Mouse (Mus musculus) hindbrain, embryonic 14.5 days (tissue): ENCODE results near the gene Ttyh1. TPM values are rescaled to one million over a fixed set of nuclear protein-coding genes. Genes with fewer than 3 reads are reported as not detected.
A peak's percentile ranks its signal among the peaks of the same experiment; 100 is the strongest.

ENCODE experiments used
- ATAC-seq: fragments of 200-750 bp; cut with Nextera tagmentation; 2 replicates; pipeline ENCODE4 v1.8.0; 2017; ENCODE audit warnings: moderate number of reproducible peaks, mild to moderate bottlenecking, moderate TSS enrichment, moderate library complexity; ENCODE audit not compliant: low FRiP score
- DNase-seq: peaks from one replicate; pipeline ENCODE4 v3.0.0-alpha.2; 2015; ENCODE audit warnings: low spot score
- H3K27ac ChIP-seq: fragments of 300-500 bp; sonication (generic); 2 replicates; pipeline ENCODE4 v1.5.1; 2014; ENCODE audit warnings: mild to moderate bottlenecking, moderate library complexity
- H3K27me3 ChIP-seq: fragments of 300-500 bp; sonication (generic); 2 replicates; pipeline ENCODE4 v1.6.1; 2014; ENCODE audit warnings: mild to moderate bottlenecking, low read length, mixed read lengths; ENCODE audit not compliant: control insufficient read depth, insufficient read depth
- H3K36me3 ChIP-seq: fragments of 300-500 bp; sonication (generic); replicated peaks from 2 replicates; pipeline ENCODE4 v1.6.1; 2014; ENCODE audit not compliant: control insufficient read depth, insufficient read depth
- H3K4me1 ChIP-seq: fragments of 300-500 bp; sonication (generic); replicated peaks from 2 replicates; pipeline ENCODE4 v1.6.1; 2014; ENCODE audit warnings: antibody characterized with exemption, low read length, mixed read lengths; ENCODE audit not compliant: control insufficient read depth, insufficient read depth
- H3K4me2 ChIP-seq: fragments of 300-500 bp; sonication (generic); replicated peaks from 2 replicates; pipeline ENCODE4 v1.6.1; 2014; ENCODE audit warnings: mild to moderate bottlenecking, moderate library complexity
- H3K4me3 ChIP-seq: fragments of 300-500 bp; sonication (generic); replicated peaks from 2 replicates; pipeline ENCODE4 v1.5.1; 2014; ENCODE audit warnings: mild to moderate bottlenecking, low read length
- H3K9ac ChIP-seq: fragments of 300-500 bp; sonication (generic); 2 replicates; pipeline ENCODE4 v1.6.1; 2014
- H3K9me3 ChIP-seq: fragments of 300-500 bp; sonication (generic); 2 replicates; pipeline ENCODE4 v1.6.1; 2016; ENCODE audit warnings: low read length; ENCODE audit not compliant: control insufficient read depth
- WGBS: fragments of 180-500 bp; shearing (Covaris S2); extraction: QIAGEN DNeasy Blood & Tissue Kit; methylation state at CpG from one replicate; pipeline ENCODE4 v1.1.7; 2014; 5-methylcytosine and 5-hydroxymethylcytosine counted together
- polyA plus RNA-seq: library from polyadenylated mRNA; unstranded; fragments of >200 nt; fragmentation: Nextera tagmentation; extraction: Ambion mirVana; gene quantifications from 2 replicates; pipeline ENCODE4 v1.2.1, GENCODE M21; 2014

Ttyh1 gene
- polyA plus RNA-seq, 1 experiment from 2014 or later = 151 TPM

DNA sequence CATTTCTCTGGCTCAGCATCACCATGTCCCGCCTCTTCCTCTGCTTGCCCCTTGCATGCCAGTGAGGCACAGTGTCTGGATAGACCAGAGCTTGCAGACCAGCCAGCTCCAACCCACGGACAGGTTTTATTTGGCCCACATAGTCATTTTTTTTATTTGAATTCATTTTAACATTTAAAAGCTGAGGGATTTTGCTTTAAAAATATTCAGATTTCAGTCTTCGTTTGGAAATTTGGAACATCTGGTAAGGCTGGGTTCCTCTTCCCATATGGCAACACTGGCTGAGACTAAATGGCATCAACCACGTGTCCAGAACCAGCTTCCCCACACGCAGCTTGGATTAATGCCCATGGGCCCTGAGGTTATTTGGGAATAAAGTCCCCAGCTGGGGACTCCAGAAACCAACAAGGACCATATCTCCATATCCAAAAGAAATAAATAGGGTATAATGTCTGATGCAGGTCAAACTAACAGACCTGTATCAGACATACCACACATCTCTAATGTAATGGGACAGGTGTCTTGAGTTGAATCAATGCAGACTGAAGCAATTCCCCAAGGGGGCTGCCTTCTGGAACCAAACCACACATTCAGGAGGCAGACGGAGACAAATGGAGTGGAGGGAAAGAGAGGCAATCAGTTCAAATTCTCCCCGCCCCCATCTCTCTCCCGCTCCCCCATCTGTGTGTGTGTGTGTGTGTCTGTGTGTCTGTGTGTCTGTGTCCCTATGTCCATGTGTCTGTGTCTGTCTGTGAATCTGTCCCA lies 2.0 kb upstream of the Ttyh1 start:
- no peaks in the 10 kb centered on the region for H3K9me3 ChIP-seq
- H3K4me1 ChIP-seq = peaks cover 24% of the 10 kb centered on the region
- H3K9ac ChIP-seq = no peak overlapping the region
- H3K27ac ChIP-seq = no peak overlapping the region; the same call in 1 of the 2 replicates
- no peaks in the 10 kb centered on the region for H3K27me3 ChIP-seq
- DNase-seq (no peak), ATAC-seq (no peak)
- WGBS = 57% methylated on average over 8 of the region's 8 CpGs
- no peaks in the 10 kb centered on the region for H3K36me3 ChIP-seq
- H3K4me2 ChIP-seq = no peak overlapping the region
- H3K4me3 ChIP-seq = no peak overlapping the region

DNA sequence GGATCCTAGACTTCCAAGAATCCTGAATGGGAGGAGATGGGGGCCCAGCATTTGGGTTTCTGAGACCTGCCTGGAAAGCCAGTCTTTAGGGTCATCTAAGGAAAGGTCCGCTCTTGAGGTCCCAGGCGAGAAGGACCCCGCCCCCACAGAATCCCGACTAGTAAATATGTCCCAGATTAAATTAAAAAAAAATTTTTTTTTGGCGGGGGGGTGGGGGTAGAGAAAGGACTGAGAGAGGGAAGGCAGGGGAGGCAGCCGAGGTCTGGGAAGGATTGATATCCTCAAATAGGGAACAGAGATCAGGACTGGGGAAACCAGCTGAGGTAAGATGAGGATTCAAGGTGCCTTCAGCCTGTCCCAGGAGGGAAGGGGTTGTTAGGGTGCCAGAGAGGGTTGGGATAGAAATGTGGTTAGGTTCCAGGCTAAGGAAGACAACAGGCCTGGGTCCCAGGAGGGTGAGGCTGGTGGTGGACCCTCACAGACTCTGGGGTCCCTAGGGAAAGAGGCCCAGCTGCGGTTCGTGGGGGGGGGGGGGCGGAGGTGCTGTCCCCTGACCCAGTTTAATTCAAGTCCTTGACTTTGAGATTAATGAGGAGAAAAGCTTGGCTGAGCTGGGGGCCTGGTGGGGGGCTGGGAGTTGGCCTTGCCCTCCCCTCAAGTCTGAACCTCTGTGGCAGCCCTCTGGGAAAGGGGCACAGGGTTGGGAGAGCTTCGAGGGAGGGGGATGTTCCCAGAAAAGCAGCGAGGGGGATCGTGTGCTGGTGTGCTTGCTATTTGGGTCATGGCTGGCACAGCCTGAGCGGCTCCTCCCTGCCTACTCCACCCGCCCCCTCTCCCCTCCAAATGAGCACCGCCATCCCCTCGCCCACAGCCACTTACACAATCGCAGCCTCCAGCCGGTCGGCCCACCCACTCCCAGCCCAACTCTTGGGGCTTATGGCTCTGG lies 1.0 kb downstream of the Ttyh1 start:
- Histone ChIP-seq H3K36me3 (no peaks in the 10 kb centered on the region), H3K4me1 (peaks cover 44% of the 10 kb centered on the region), H3K4me2 (peak overlapping the region; percentile 68), H3K27ac (peak overlapping the region; percentile 91), H3K27me3 (no peaks in the 10 kb centered on the region), H3K9ac (peak overlapping the region; percentile 87), H3K9me3 (no peaks in the 10 kb centered on the region), H3K4me3 (peak overlapping the region; percentile 71)
- WGBS = 11% methylated on average over 18 of the region's 19 CpGs
- no peak for ATAC-seq
- DNase-seq = peak; percentile 42

DNA sequence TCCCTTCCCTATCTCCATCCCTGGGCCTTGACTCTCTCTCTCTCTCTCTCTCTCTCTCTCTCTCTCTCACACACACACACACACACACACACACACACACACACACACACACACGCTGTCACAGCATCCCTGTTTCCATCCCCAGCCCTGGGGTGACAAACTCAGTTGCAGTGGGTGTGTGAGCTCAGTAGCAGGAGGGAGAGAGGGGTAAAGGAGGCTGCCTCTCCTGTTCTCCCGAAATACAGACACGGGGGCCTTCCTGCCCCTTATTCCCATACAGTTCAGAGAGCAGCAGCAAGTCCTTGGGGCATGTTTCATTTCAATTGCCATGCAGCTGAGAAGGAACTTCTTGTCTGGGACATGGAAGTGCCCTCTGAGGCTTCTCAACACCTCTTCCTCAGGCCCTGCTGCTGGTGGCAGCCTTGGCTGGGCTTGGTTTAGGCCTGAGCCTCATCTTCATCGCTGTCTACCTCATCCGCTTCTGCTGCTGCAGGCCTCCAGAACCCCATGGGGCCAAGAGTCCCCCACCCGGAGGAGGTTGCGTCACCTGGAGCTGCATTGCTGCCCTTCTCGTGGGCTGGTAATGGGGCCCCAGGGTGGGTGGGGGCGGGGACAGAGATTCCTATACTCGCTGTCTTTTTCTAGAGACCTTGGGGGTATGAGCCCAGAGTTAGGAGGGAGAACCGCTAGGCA lies 3.0 kb downstream of the Ttyh1 start:
- ATAC-seq = no peak
- Histone ChIP-seq H3K9me3 (no peaks in the 10 kb centered on the region), H3K36me3 (peaks cover 2% of the 10 kb centered on the region; the same call in 1 of the 2 replicates), H3K4me3 (peak overlapping the region; percentile 71), H3K4me2 (peak overlapping the region; percentile 68), H3K4me1 (peaks cover 46% of the 10 kb centered on the region), H3K27me3 (no peaks in the 10 kb centered on the region), H3K9ac (peak overlapping the region; percentile 87), H3K27ac (peak overlapping the region; percentile 91)
- WGBS = 26% methylated on average over 11 of the region's 11 CpGs
- DNase-seq = no peak

DNA sequence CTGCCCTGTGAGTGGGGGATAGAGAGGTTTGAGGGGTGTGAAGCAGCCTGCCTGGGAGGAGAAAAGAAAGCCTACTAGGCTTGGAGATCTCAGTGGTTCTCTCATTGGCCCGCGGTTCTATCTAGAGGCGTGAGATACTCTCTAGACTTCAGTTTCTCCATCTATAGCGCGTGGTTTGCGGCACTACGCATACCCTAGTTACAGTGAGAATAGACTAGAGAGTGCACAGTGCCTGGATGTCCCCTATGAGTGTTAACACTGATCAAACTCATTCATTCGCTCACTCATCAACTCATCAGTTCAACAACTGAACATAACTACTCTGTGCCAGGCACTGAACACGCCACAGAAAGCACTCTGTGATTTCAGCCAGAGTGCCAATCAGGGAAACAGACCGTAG lies 3.6 kb downstream of the Ttyh1 start:
- ATAC-seq = no peak
- no peaks in the 10 kb centered on the region for H3K9me3 ChIP-seq
- peaks cover 46% of the 10 kb centered on the region for H3K4me1 ChIP-seq
- no peak for DNase-seq
- H3K36me3 ChIP-seq = peaks cover 7% of the 10 kb centered on the region; the same call in 1 of the 2 replicates
- peak overlapping the region; percentile 91 for H3K27ac ChIP-seq
- peak overlapping the region; percentile 87; the same call in 1 of the 2 replicates for H3K9ac ChIP-seq
- H3K4me2 ChIP-seq = peak overlapping the region; percentile 68
- H3K4me3 ChIP-seq = 0 out of 2 replicates have a peak overlapping the region, but pooled peaks have one; percentile 3
- no peaks in the 10 kb centered on the region for H3K27me3 ChIP-seq
- 66% methylated on average over 10 of the region's 10 CpGs for WGBS

DNA sequence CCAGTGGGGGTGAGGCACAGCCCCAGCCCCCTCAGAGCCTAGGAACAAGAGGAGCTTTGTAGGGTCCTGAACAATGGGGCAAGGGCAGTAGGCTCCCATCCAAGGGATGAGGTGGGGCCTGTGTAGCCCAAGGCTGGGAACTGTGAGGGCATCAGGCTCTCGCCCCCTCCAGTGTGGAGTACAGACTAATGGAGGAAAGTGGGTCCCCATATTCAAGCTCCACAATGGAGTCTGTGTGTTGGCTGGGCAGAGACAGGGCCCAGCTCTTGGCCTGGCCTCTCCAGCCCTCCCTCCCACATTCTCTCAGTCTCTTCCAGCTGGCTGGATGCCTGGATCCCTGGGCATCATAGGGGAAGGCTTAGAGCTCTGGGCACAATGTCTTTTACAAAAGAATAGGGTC lies 4.5 kb downstream of the Ttyh1 start:
- peak overlapping the region; percentile 29 for H3K4me3 ChIP-seq
- H3K4me2 ChIP-seq = peak overlapping the region; percentile 68
- H3K9me3 ChIP-seq = no peaks in the 10 kb centered on the region
- H3K36me3 ChIP-seq = peaks cover 11% of the 10 kb centered on the region; the same call in 1 of the 2 replicates
- DNase-seq = peak; percentile 69
- peak; percentile 81 for ATAC-seq
- no peaks in the 10 kb centered on the region for H3K27me3 ChIP-seq
- WGBS = 0% methylated on average over 1 of the region's 1 CpGs
- peaks cover 44% of the 10 kb centered on the region for H3K4me1 ChIP-seq
- peak overlapping the region; percentile 87; the same call in 1 of the 2 replicates for H3K9ac ChIP-seq
- H3K27ac ChIP-seq = peak overlapping the region; percentile 91

DNA sequence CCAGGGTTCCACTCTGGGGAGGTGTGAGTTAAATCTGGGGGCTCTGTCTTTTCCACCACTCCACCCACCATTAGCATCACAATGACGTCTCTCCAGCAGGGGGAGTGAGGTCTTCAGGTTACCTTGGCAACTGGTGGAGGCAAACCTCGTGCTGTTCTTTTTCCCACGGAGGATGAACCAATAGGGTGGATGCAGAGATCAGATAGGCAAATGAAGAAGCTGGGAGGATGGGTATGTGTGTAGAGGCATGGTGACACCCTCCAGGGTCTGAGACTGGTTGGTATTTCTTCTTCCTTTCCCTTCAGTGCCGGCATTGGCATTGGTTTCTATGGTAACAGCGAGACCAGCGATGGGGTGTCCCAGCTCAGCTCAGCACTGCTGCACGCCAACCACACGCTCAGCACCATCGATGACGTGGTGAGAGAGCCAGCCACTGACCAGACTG lies 5.1 kb downstream of the Ttyh1 start:
- ATAC-seq (peak; percentile 89), DNase-seq (peak; percentile 93)
- Histone ChIP-seq H3K4me1 (peaks cover 39% of the 10 kb centered on the region), H3K27me3 (no peaks in the 10 kb centered on the region), H3K4me2 (peak overlapping the region; percentile 68), H3K9me3 (no peaks in the 10 kb centered on the region), H3K36me3 (peaks cover 15% of the 10 kb centered on the region; the same call in 1 of the 2 replicates), H3K4me3 (peak overlapping the region; percentile 29), H3K27ac (peak overlapping the region; percentile 91), H3K9ac (peak overlapping the region; percentile 87)
- WGBS = 1% methylated on average over 10 of the region's 10 CpGs

DNA sequence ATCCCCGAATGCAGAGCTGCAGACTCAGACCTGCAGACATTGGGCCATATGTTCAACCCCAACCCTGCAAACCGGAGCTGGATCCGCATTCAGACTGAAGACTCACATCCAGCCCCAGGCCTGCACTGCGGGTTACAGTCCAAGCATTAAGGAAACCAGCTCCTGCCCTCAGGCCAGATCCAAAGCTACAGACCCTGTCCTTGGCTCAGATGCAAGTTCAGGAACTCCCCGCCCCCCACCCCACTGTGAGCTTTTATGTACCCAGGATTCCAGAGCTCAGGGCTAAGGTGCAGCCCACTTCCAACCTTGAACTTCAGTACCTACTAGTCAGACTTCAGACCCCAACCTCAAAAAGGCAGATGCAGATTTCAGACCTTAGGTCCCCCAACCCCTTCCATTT lies 5.6 kb downstream of the Ttyh1 start:
- Histone ChIP-seq H3K4me2 (peak overlapping the region; percentile 68), H3K27ac (peak overlapping the region; percentile 91), H3K4me3 (peak overlapping the region; percentile 29), H3K9ac (peak overlapping the region; percentile 45), H3K4me1 (peaks cover 39% of the 10 kb centered on the region), H3K9me3 (no peaks in the 10 kb centered on the region), H3K27me3 (no peaks in the 10 kb centered on the region), H3K36me3 (peaks cover 15% of the 10 kb centered on the region; the same call in 1 of the 2 replicates)
- no peak for ATAC-seq
- no peak for DNase-seq
- 13% methylated on average over 5 of the region's 5 CpGs for WGBS

DNA sequence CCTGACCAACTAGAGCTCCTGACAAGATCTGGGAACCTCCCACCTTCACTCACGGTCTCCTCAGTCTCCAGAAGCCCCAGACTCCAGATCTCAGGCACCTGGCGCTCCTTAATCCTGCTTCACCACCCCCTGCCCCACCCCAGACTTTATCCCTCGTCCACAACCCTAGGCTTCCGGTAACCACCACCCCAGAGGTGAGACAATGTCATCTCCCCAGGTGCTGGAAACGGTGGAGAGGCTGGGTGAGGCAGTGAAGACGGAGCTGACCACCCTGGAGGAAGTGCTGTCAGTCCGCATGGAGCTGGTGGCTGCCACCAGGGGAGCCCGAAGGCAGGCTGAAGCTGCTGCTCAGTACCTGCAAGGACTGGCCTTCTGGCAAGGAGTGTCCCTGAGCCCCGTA lies 6.1 kb downstream of the Ttyh1 start:
- H3K9me3 ChIP-seq = no peaks in the 10 kb centered on the region
- ATAC-seq = no peak
- H3K27me3 ChIP-seq = no peaks in the 10 kb centered on the region
- H3K4me2 ChIP-seq = peak overlapping the region; percentile 68
- no peak for DNase-seq
- H3K4me1 ChIP-seq = peaks cover 34% of the 10 kb centered on the region
- H3K36me3 ChIP-seq = peaks cover 15% of the 10 kb centered on the region; the same call in 1 of the 2 replicates
- H3K9ac ChIP-seq = peak overlapping the region; percentile 45
- WGBS = 35% methylated on average over 9 of the region's 9 CpGs
- H3K27ac ChIP-seq = peak overlapping the region; percentile 91
- no peak overlapping the region for H3K4me3 ChIP-seq
